Mouse (Mus musculus): ENCODE results near the gene Tob2. TPM values are rescaled to one million over a fixed set of nuclear protein-coding genes. Genes with fewer than 3 reads are reported as not detected.
A peak's percentile ranks its signal among the peaks of the same experiment; 100 is the strongest.

The Tob2 gene
- polyA plus RNA-seq (2016; fragmentation: Nextera tagmentation; extraction: Ambion mirVana): 18.6 and 19.1 TPM in 2 replicates

DNA sequence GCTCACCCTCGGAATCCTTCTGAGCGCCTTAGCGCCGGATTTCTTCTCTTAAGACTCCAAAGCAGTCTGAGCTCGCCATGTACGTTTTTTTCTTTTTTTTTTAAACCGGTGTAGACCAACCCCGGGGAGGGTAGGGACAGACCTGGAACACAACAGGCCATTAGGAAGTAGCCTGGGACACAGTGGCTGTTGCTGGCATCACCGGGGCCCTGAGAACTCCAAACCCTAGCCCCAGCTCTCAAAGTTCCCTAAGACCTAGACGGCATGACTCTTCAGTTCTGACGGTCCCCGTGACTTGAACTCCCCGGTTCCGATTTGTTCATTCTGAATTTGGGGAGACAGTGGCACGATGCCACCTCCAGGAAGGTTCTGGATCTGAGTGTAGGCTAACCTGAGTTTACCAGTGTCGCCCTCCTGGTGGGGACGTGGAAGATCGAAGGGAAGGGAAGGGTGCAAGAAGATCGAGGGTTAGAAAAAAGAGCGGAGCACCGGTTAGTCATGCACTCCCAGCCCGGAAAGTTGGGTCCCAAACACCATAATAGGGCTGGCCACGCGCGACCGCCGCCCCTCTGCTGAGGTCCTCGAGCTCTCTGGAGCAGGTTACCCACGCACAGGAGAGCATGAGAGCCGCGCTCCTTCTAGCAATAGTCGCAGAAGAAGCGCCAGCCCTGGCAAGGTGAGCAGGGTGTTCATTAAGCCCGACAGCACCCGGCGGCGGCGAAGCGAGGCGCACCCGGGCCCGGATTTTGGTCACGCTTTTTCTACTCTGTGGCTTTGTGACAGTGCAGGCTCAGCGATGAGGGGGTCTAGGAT, at the start of gene Tob2:
Gene Tob2 (minus strand): TSS at position 280 of the 813 bp plus-strand sequence.
- Histone ChIP-seq H3K4me1 (replicated peaks) (peaks cover 40% of the 10 kb centered on the region), H3K36me3 (peaks cover 16% of the 10 kb centered on the region), H3K9me3 (no peaks in the 10 kb centered on the region), H3K27me3 (ENCODE audit: insufficient read depth, poor library complexity, severe bottlenecking) (no peaks in the 10 kb centered on the region), H3K4me3 (peak within 1 kb of the TSS; percentile 92), H3K27ac (peak within 1 kb of the TSS; percentile 93)
- under 1% methylated on average over 44 of the region's 44 CpGs for WGBS
- peak; percentile 61 for DNase-seq (ENCODE audit: low spot score)

DNA sequence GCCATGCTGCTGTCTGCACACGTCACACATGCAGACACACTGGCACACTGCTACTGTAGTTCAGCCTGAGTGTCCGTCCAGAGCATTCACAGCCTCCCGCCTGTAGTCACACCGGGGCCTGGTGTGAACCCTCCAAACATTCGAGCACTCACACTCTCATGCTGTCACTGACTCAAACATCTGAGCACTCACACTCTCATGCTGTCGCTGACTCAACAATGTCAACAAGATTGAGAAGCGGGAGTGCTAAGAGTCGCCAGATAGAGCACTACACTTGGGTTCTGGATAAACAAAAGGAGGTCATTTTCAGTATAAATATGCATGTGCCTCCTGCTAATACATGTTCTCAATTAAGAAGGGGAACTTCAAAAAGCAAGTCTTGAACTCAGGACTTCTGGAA, 49.4 kb upstream of the Tob2 start:
- WGBS: 94% methylated on average over 8 of the region's 8 CpGs
- no peaks in the 10 kb centered on the region for H3K9me3 ChIP-seq
- no peak overlapping the region for H3K27ac ChIP-seq
- H3K4me3 ChIP-seq: no peak overlapping the region
- no peaks in the 10 kb centered on the region for H3K27me3 ChIP-seq (ENCODE audit: insufficient read depth, poor library complexity, severe bottlenecking)
- peaks cover 100% of the 10 kb centered on the region for H3K36me3 ChIP-seq
- DNase-seq (ENCODE audit: low spot score): no peak
- H3K4me1 ChIP-seq (replicated peaks): no peaks in the 10 kb centered on the region

DNA sequence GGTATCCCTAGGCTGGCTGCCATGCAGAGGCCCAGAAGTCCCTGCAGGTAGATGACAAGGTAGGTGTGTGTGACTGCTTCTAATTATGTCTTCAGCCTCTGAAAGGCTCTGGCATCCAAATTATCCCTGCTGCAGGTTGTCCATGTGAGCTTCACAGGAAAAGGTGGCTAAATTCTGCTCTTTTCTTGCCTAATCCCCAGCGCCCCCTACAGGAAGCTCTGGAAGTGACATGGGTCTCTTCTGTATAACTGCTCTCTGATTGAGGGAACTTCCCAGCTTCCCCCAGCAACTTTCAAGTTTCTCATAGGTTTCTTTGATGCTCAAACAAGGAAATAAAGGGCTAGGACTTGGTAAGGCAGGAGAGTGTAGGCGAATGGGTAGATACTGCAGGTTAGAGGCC, 46.3 kb upstream of the Tob2 start:
- Histone ChIP-seq H3K36me3 (peaks cover 99% of the 10 kb centered on the region), H3K9me3 (no peaks in the 10 kb centered on the region)
- WGBS: 34% methylated on average over 2 of the region's 2 CpGs

DNA sequence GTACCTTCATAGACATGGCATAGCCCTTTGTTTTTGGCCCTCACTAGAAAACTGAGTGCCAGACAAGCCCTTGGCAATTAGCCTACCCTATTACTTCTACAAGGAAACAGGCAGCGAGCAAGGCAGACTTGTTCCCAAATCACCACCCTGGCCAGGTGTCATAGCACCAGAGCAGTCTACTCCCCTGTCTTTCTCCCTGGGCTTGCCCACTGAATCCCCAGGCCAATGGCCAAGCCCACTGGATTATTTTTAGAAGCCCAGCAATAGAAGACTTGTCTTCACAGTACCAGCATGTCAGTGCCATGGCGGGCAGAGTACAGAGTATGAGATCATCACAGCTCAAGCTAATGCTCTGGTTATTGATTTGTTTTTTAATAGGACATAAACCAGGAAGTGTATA, 40.2 kb upstream of the Tob2 start:
- 96% methylated on average over 2 of the region's 2 CpGs for WGBS
- no peak overlapping the region for H3K4me3 ChIP-seq
- no peaks in the 10 kb centered on the region for H3K27me3 ChIP-seq (ENCODE audit: insufficient read depth, poor library complexity, severe bottlenecking)
- no peaks in the 10 kb centered on the region for H3K9me3 ChIP-seq
- DNase-seq (ENCODE audit: low spot score): no peak
- H3K36me3 ChIP-seq: peaks cover 97% of the 10 kb centered on the region
- no peak overlapping the region for H3K27ac ChIP-seq
- H3K4me1 ChIP-seq (replicated peaks): no peaks in the 10 kb centered on the region

More for the DNA sequence above, 46.3 kb upstream of the Tob2 start:
- Histone ChIP-seq H3K4me3 (no peak overlapping the region), H3K27ac (no peak overlapping the region), H3K4me1 (replicated peaks) (no peaks in the 10 kb centered on the region), H3K27me3 (ENCODE audit: insufficient read depth, poor library complexity, severe bottlenecking) (no peaks in the 10 kb centered on the region)
- peak; percentile 65 for DNase-seq (ENCODE audit: low spot score)

DNA sequence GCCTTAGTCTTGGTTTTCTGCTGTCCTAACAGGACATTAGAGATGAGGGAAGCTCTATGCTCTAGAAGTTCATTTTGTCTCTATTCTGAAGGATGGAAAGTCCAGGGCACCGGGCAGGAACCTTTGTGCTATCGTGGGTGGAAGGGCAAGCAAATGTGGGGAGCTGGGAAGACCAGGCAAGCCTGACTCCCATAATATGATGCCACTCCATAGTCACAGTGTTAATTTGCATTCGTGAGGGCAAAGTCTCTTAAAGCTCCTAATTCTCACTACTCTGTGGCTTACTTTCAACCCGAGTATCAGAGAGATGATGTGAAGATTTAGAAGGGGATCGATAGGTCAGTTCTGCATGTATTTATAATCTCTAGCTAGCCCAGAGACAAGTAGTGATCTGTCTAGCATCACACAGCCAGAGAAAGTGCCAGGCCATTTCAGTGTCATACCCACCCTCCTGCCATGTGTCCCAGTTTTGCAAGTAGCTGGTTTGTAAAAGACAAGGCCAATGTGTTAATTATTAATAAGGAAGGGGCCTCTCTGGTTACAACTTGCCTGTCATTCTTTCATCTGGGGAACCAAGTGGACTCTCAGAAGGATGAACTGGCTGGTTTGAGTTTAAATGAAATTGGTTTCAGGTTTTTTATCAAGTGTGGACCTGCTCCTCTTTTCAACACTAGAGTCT, 39.1 kb upstream of the Tob2 start:
- Histone ChIP-seq H3K27ac (no peak overlapping the region), H3K4me1 (replicated peaks) (no peaks in the 10 kb centered on the region), H3K9me3 (no peaks in the 10 kb centered on the region), H3K36me3 (peaks cover 95% of the 10 kb centered on the region), H3K27me3 (ENCODE audit: insufficient read depth, poor library complexity, severe bottlenecking) (no peaks in the 10 kb centered on the region), H3K4me3 (no peak overlapping the region)
- no peak for DNase-seq (ENCODE audit: low spot score)
- 90% methylated on average over 5 of the region's 5 CpGs for WGBS

DNA sequence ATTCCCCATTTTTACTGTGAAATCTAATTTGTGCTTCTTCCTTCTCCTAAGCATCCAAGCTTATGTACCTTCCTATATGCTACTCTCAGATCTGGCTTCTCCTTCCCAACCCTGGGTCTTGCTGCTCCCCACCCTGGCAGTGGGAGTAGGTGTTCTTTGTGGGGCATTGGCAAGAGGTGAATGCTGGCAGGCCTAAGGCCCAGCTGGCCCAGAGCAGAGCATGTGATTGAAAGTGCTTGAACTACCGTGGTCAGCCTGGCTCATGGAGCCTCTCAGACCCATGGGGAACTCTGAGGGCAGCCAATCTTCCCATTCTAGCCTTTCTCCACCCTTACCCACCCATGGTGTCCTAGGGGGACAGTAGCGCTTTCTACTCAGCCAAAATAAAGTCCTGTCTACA, 37.8 kb upstream of the Tob2 start:
- H3K9me3 ChIP-seq: no peaks in the 10 kb centered on the region
- no peak for DNase-seq (ENCODE audit: low spot score)
- H3K4me3 ChIP-seq: no peak overlapping the region
- no peak overlapping the region for H3K27ac ChIP-seq
- H3K4me1 ChIP-seq (replicated peaks): no peaks in the 10 kb centered on the region
- H3K36me3 ChIP-seq: peaks cover 96% of the 10 kb centered on the region
- no peaks in the 10 kb centered on the region for H3K27me3 ChIP-seq (ENCODE audit: insufficient read depth, poor library complexity, severe bottlenecking)
- 84% methylated on average over 2 of the region's 2 CpGs for WGBS

DNA sequence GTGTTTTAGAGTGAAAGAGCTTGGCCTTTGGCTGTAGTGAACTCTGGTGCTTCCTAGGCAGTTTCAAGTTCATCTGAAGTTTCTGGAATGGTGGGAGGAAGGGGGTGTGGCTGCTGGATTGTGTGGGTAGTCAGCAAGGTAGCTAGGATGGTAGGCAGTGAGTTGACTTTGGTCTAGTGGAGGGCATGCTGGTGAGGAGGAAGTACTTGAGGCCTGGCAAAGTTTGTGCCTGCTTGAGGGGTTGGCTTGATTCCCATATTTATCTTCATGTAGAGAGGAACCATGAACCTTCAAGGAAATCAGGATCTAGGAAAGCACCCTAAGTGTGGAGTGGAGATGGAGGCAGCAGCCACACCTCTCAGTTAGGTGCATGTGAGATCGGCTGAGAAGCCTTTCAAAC, 35.4 kb upstream of the Tob2 start:
- no peaks in the 10 kb centered on the region for H3K9me3 ChIP-seq
- 79% methylated on average over 1 of the region's 1 CpGs for WGBS
- no peak overlapping the region for H3K4me3 ChIP-seq
- DNase-seq (ENCODE audit: low spot score): no peak
- H3K4me1 ChIP-seq (replicated peaks): no peaks in the 10 kb centered on the region
- peaks cover 96% of the 10 kb centered on the region for H3K36me3 ChIP-seq
- H3K27me3 ChIP-seq (ENCODE audit: insufficient read depth, poor library complexity, severe bottlenecking): no peaks in the 10 kb centered on the region
- H3K27ac ChIP-seq: no peak overlapping the region

DNA sequence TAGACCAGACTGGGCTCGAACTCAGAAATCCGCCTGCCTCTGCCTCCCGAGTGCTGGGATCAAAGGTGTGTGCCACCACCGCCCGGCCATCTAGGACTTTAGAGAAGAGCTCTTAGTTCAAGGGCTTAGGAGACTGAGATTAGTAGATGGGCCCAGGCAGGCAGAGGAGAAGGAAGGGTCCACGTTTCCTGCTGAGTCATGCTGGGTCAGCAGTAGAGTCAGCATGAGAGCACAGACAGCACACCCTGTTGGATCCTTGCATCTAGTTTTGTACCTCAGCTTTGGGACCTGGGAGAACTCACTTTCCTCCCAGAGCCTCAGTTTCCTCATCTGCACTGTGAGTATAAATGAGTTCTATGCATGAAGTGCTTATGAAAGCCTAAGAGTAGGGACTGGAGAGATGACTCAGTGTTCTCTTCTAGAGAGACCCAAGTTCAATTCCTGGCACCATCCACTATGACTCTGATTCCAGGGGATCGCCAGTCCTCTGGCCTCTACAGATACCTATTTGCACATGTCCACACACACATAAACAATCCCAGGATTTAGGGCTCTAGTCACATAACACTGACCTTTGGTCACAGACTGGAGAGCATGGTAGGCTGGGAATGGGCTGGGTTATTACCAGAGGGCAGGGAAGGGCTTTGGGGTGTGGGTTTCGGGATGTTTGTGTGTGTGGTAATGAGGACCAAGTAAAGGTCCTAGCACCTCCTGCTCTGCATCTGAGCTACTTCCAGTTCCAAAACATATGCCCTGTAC, 33.4 kb upstream of the Tob2 start:
- H3K36me3 ChIP-seq: peaks cover 89% of the 10 kb centered on the region
- H3K9me3 ChIP-seq: no peaks in the 10 kb centered on the region
- no peak overlapping the region for H3K4me3 ChIP-seq
- H3K27ac ChIP-seq: no peak overlapping the region
- H3K27me3 ChIP-seq (ENCODE audit: insufficient read depth, poor library complexity, severe bottlenecking): no peaks in the 10 kb centered on the region
- 93% methylated on average over 8 of the region's 8 CpGs for WGBS
- no peak for DNase-seq (ENCODE audit: low spot score)
- no peaks in the 10 kb centered on the region for H3K4me1 ChIP-seq (replicated peaks)

DNA sequence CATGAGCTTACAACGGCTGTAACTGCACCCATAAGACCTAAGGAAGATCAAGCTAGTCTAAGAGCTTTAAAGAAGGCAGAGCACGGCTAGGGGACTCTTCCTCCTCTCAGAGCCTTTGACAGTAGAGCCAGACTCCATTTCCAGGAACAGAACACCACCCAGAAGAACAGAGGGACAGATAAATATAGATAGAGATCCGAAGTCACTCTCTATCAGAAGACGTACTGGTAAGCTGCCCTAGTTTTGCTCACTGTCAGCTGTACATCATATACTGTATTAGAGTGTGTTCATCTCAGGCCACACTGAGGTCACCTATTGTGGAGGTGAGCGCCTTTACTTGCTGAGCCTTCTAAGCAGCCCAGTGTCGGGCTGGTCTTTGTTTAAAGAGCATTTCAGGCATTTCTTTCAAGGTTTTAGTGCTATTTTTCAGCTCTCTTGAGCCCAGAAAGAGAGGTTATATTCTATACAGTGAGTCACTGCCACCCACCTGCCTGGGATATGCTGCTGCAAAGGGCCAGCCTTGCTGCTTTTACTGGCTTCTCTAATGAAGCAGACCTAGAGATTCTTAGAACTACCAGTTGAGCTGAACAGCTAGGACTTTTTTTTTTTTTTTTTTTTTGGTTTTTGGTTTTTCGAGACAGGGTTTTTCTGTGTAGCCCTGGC, 32.7 kb upstream of the Tob2 start:
- no peak overlapping the region for H3K4me3 ChIP-seq
- no peaks in the 10 kb centered on the region for H3K27me3 ChIP-seq (ENCODE audit: insufficient read depth, poor library complexity, severe bottlenecking)
- peaks cover 82% of the 10 kb centered on the region for H3K36me3 ChIP-seq
- DNase-seq (ENCODE audit: low spot score): no peak
- 92% methylated on average over 7 of the region's 7 CpGs for WGBS
- no peaks in the 10 kb centered on the region for H3K4me1 ChIP-seq (replicated peaks)
- H3K27ac ChIP-seq: no peak overlapping the region
- no peaks in the 10 kb centered on the region for H3K9me3 ChIP-seq

DNA sequence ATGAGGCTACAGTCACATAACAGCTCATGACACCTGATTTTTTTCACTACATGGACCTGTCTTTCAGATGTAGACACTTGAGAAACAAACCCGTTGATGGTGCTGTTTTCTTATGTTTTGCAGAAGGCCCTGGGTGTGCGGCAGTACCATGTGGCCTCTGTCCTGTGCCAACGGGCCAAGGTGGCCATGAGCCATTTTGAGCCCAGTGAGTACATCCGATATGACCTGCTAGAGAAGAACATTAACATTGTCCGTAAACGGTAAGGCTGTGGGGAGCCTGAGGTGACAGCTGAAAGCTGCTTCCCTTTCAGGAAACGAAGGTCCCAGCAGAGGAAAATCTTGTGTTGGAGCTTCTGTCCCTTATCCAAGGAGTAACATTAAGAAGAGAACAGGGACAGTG, 30.6 kb upstream of the Tob2 start:
- H3K36me3 ChIP-seq: peaks cover 63% of the 10 kb centered on the region
- H3K27me3 ChIP-seq (ENCODE audit: insufficient read depth, poor library complexity, severe bottlenecking): no peaks in the 10 kb centered on the region
- H3K9me3 ChIP-seq: no peaks in the 10 kb centered on the region
- 94% methylated on average over 7 of the region's 7 CpGs for WGBS
- H3K4me1 ChIP-seq (replicated peaks): no peaks in the 10 kb centered on the region
- DNase-seq (ENCODE audit: low spot score): no peak
- no peak overlapping the region for H3K27ac ChIP-seq
- H3K4me3 ChIP-seq: no peak overlapping the region

DNA sequence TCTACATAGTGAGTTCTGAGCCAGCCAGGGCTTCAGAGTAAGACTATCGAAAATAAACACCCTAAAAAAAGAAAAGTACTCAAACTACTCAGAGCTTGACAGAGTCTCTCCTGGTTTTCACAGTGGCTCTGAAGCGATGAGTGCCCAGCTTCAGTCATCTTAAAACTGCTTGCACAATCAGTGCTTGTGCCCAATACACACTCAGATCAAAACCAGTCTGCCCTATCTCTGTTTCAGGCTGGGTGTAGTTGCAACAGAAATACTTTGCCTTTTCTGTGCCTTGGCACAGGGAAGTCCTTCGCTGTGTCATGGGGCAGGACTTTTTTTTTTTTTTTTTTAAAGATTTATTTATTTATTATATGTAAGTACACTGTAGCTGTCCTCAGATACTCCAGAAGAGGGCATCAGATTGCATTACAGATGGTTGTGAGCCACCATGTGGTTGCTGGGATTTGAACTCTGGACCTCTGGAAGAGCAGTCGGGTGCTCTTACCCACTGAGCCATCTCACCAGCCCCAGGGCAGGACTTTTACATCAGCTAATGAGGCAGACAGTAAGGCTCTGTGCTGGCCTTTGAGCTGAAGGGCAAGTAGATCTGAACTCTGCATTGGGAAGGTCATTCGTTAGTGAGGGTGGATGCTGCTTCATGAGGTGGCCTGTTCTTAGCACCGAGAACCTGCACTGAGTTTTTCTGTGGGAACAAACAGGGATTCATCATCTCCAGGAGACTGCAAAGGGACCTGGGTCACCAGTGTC, 28.4 kb upstream of the Tob2 start:
- no peak for DNase-seq (ENCODE audit: low spot score)
- 95% methylated on average over 6 of the region's 6 CpGs for WGBS
- H3K4me1 ChIP-seq (replicated peaks): no peaks in the 10 kb centered on the region
- H3K9me3 ChIP-seq: no peaks in the 10 kb centered on the region
- H3K36me3 ChIP-seq: peaks cover 44% of the 10 kb centered on the region
- no peak overlapping the region for H3K4me3 ChIP-seq
- H3K27me3 ChIP-seq (ENCODE audit: insufficient read depth, poor library complexity, severe bottlenecking): no peaks in the 10 kb centered on the region
- no peak overlapping the region for H3K27ac ChIP-seq

DNA sequence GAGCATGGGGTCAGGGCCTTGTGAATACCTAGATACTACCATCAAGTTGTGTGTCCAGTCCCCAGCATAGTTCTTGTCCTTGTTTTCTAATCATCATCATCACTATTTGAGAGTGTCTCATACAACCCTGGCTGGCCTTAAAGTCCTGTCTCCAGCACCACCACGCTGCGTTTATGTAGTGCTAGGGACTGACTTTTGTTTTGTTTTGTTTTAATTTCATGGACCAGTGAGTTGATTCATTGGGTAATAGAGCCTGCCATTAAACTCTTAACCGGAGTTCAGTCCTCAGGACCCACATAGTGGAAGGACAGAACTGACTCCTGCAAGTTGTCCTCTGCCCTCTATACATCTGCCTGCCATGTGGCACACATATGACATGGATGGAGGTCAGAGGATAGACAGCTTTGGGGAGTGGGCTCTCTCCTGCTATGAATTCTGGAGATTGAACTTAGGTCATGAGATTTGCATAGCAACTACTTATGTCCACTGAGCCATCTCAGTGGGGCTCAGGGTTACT, 26.9 kb upstream of the Tob2 start:
- H3K4me3 ChIP-seq: no peak overlapping the region
- WGBS: 82% methylated on average over 3 of the region's 3 CpGs
- H3K4me1 ChIP-seq (replicated peaks): no peaks in the 10 kb centered on the region
- no peaks in the 10 kb centered on the region for H3K9me3 ChIP-seq
- H3K36me3 ChIP-seq: peaks cover 32% of the 10 kb centered on the region
- no peak for DNase-seq (ENCODE audit: low spot score)
- no peaks in the 10 kb centered on the region for H3K27me3 ChIP-seq (ENCODE audit: insufficient read depth, poor library complexity, severe bottlenecking)
- H3K27ac ChIP-seq: no peak overlapping the region
